Mouse (Mus musculus): ENCODE data around the gene A2m. TPM values are rescaled to one million over a fixed set of nuclear protein-coding genes. Genes with fewer than 3 reads are reported as not detected.

The A2m gene
- polyA plus RNA-seq, 1 experiment from 2014 or later, result 1.2 TPM

DNA sequence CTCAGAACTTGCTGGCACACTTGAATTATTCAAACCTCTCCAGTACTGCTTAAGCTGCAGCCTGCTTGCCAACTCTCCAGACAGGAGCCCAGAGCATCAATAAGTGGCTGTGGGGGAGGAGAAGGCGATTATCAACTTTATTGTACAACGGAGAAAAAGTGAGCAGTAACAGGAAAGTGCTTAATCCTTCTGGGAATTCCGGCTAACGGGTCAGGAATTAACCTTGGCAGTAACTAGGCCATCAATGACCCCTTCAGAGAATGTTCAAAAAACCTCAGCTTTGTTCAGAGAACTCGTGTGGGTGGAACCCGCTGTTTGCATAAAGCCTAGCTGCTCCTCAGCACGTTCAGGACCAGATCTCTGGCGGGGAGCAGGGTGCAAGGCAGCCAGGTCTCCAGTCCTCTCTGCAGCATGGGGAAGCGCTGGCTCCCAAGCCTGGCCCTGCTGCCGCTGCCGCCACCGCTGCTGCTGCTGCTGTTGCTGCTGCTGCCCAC lies 749 bp downstream of the A2m start:
- Histone ChIP-seq H3K4me3 (ENCODE audit: control insufficient read depth in 1 of 2, insufficient read depth in 1 of 2, low read depth in 1 of 2, low read length in 2 of 2) (peak overlapping the region; percentile 23 to 33), H3K4me2 (ENCODE audit: low read length) (peak overlapping the region; percentile 58), H3K27me3 (ENCODE audit: control insufficient read depth, insufficient read depth, low read length) (no peaks in the 10 kb centered on the region), H3K9me3 (ENCODE audit: control insufficient read depth, low read length) (no peaks in the 10 kb centered on the region), H3K36me3 (ENCODE audit: control insufficient read depth, insufficient read depth, low read length) (no peaks in the 10 kb centered on the region), H3K27ac (replicated peaks in 1 of 2; ENCODE audit: control insufficient read depth in 1 of 2, insufficient read depth in 1 of 2, low read depth in 2 of 2, low read length in 2 of 2) (no peak overlapping the region), H3K4me1 (ENCODE audit: control insufficient read depth in 2 of 2, insufficient read depth in 2 of 2, low read length in 2 of 2) (peaks cover 0 to 4% of the 10 kb centered on the region in 2 experiments; a peak in 2 of 4 replicates), H3K9ac (ENCODE audit: low read length) (peak overlapping the region; percentile 30; the same call in 1 of the 2 replicates)
- 7% methylated on average over 12 of the region's 12 CpGs for WGBS
- no peak for ATAC-seq (ENCODE audit: insufficient number of reproducible peaks, insufficient read depth, low FRiP score, low read depth)

DNA sequence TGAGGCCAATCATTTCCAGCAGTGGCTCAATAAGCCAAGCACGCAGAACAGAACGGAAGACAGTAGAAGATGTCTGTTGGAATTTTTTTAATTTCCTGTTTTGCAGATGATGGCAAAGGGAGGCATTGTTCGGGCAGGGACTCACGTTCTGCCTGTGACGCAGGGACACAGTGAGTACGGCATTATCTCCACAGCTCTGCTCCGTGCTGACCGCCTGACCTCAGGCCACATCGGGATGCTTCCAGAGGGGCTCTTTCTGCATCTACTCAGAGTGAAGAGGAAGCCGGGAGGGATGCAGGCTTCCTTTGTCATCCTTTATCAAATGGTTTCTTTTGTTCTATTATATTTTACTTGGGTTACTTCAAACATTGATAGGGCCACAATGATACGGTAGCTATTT lies 13.3 kb downstream of the A2m start:
- no peak overlapping the region for H3K27ac ChIP-seq (replicated peaks in 1 of 2; ENCODE audit: control insufficient read depth in 1 of 2, insufficient read depth in 1 of 2, low read depth in 2 of 2, low read length in 2 of 2)
- no peaks in the 10 kb centered on the region for H3K4me1 ChIP-seq (ENCODE audit: control insufficient read depth in 2 of 2, insufficient read depth in 2 of 2, low read length in 2 of 2)
- no peak overlapping the region for H3K4me3 ChIP-seq (ENCODE audit: control insufficient read depth in 1 of 2, insufficient read depth in 1 of 2, low read depth in 1 of 2, low read length in 2 of 2)
- no peaks in the 10 kb centered on the region for H3K36me3 ChIP-seq (ENCODE audit: control insufficient read depth, insufficient read depth, low read length)
- H3K9me3 ChIP-seq (ENCODE audit: control insufficient read depth, low read length), result no peaks in the 10 kb centered on the region
- ATAC-seq (ENCODE audit: insufficient number of reproducible peaks, insufficient read depth, low FRiP score, low read depth), result no peak
- H3K9ac ChIP-seq (ENCODE audit: low read length), result no peak overlapping the region
- WGBS, result 60% methylated on average over 11 of the region's 11 CpGs
- H3K27me3 ChIP-seq (ENCODE audit: control insufficient read depth, insufficient read depth, low read length), result no peaks in the 10 kb centered on the region
- H3K4me2 ChIP-seq (ENCODE audit: low read length), result no peak overlapping the region

Other genes with a start within 250 kb of the A2m start
- 0.03 TPM in 1 of 2 replicates, not detected in the other for gene Iqsec3, start 161.7 kb upstream of the A2m start, polyA plus RNA-seq (2014; fragmentation: Nextera tagmentation; extraction: Ambion mirVana)
- gene Gm7298, start 97.6 kb downstream of the A2m start, polyA plus RNA-seq (2014; fragmentation: Nextera tagmentation; extraction: Ambion mirVana), result not detected in 2 replicates
- gene Mug1, start 203.2 kb downstream of the A2m start, polyA plus RNA-seq (2014; fragmentation: Nextera tagmentation; extraction: Ambion mirVana), result 0.09 TPM in 1 of 2 replicates, not detected in the other

All from heart, embryonic 14.5 days (tissue).